Mouse (Mus musculus) frontal cortex, postnatal 10 days (tissue): ENCODE measurements at regions not wholly inside any gene's neighbourhood (a gene's known extent, or its start where the extent isn't known, plus 50 kb on each side); places are given as distances from the start of the nearest gene placed in this dataset.

Experiments
- DNase-seq, 2 experiments: peaks; one replicate each; pipeline ENCODE4 v3.0.0; 2022; ENCODE audit warnings: low spot score in 2 of 2, mixed read lengths in 1 of 2

DNA sequence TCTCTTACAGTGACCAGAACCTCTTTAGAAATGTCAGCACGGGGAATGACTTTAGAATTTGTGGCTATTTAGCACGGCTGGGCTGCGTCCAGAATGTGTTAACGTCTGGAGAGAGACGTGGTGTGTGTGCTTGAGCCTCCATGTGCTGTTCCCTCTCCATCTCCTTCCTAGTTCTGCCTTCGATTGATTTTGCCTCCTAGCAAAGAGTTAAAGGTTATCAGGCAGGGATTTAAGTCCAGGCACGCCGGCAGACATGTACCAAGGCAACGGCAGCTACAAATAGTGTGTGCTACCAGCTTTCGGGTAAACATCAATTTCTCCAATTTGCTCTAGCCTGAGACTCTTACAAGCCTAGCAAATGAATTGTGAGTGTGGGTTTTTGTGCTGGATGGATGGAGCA is 285.7 kb downstream of the Icos start:
- no peak for DNase-seq

DNA sequence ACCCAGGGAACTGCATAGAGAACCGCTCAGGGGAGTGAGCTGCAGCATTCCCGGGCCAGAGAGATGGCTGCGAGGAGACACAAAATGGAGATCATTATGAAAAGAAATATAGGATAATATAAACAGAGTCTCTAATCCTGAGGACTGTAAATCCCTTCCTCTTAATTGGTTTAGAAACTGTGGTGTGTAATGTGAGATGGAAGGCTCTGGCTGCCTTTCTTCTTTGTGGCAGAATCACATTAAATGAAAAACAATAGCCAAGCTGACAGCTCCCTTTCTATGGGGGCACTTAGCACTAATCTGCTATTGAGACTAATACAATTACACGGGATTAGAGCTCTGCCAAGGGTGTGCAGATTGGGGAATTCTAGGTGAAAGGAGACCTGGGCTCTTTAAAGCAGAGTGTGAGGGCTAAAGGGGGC is 288.0 kb downstream of the Icos start:
- DNase-seq: no peak

DNA sequence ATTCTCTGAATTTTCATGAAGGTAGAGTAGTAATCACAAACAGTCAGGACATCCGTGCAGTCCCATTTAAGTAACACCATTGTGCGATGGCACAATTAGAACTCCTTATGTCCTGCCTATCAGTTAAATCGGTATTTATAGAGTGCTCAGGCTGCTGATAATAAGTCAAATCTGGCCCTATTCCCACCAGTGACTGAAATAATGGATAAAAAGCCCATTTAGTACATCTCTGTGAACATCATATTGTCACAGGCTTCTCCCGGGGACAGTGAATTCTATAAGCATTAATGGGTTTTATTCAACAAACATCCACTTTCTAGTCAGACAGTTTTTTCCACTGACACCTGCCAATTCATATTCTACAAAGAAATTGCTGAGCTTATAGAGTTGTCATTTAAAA is 296.1 kb downstream of the Icos start:
- DNase-seq: no peak

DNA sequence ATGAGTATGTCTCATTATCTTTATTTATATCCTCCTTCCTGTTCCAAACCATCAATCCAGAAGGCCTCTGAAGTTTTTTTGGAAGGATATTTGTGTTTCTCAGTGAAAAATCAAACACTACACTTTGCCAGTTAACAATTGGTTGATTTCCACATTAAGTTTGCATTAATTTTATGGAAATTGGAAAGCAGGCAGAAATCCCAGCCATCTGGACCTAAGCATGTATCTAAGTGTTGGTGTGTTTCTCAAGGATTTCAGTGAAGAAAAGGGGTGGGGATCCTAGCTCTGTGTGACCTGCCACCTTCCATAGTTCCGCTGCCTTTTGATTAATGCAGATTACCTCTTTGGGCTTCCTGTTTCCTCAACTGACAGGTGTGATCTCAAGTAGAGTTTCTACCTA is 296.5 kb downstream of the Icos start:
- DNase-seq: no peak

DNA sequence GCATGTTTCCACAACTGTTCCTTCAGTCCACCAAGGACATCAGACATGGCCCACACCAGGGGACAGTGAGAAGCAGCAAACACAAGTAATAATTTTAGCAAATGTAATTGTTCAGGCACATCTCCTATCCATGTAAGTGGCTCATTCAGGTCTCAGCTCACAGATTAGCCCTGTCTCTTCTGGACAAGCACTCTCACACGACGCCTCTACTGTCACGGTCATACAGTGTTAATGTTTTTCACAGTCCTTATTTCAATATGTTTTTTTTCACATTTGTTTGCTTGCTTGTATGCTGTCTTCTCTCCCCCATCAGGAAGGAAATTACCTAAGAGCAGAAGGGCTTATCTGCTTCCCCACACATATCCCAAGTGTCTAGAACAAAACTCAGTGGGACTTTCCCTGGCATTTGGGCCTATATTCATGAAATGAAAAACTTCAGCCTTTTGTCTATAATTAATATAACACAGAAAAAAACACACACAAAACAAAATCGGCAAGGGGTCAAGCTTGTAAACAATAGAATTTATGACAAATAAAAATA is 299.5 kb downstream of the Icos start:
- DNase-seq: no peak

DNA sequence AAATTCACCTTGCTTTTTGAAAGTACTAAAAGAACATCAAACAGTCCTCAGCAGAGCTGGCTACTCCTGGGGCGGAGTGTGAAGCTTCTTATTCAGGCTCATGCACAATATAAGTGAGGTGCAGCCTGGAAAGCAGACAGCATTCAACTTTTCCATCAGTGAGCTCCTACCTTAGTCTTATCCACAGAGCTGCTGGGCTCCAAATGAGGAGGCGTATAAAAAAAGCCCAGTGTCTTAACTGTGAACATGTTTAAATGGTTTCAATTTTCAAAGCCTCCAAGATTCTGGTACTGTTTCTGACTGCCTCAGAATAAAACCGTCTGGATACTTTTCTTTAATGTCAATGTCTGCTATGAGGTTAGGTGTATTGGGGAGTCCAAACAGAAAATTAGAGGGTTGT is 310.5 kb downstream of the Icos start:
- no peak for DNase-seq

DNA sequence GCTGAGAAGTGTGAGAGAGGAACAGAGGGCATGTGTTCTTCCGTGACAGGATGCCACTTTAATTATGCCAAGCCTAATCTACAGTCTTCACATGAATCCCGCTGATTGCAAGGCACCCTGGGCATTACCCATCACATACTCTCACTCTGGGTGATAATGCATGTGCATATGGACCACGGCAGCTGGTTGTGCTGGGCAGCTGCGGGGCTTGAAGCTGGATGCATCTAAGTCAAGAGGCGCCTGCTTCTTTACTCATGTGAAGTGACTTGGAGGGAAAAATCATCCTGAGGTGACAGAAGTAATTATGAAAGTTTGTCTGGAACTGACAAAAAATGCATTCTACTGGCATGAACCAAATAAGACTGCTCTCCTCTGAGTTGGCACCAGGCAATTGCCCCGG is 311.2 kb downstream of the Icos start:
- DNase-seq: no peak

DNA sequence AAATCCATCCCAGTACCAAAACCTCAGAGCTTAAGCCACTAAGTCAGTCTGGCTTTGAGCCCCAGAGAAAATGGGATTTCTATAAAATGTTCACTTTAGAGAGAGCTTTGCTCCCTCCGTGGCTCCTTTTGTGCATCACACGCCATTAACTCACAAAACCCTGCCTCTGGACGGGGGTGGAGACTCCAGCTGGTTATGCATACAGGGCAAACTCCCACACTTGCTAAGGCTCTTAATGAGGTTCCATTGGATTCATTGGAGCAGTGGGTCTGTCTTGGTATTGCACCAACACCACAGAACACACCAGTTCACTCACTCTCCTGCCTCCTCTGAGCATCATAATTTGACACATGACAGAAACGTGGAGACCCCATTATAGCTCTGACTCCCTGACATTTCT is 311.8 kb downstream of the Icos start:
- DNase-seq: no peak

DNA sequence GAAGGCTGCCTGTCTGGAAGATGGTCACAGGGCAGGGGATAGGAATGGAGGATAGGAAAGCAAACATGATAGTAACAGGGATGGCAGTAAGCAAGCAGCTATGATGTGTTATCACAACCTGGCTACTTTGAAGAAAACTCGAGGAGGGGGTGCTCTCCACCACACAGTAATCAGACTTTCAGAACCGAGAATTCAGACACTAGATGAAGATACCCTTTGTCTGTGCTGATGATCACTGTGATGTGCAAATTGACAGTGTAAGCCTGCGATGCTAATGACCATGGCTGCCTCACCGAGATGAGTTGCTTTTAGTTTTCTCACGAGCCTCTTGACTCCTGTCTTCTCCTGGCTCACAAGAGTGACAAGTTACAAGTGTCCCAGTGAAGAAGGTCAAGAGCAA is 315.4 kb downstream of the Icos start:
- DNase-seq: no peak

DNA sequence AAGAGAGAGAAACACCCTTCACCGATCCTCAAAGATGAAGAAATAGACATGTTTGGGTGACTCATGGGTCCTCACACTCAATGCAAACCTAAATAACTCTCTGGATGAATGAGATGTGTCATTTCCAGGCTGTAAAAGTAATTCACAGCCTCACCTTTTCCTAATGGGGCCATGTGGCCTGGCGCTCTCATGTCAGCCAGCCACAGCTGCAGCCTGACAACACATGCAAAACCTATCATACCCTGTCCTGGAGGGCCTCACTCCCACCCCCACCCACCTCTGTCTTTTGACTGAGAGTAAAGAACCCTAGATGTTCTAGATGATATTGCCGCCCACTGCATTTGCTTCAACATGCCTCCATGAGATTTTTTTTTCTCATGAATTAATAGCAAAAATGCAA is 317.5 kb downstream of the Icos start:
- no peak for DNase-seq

DNA sequence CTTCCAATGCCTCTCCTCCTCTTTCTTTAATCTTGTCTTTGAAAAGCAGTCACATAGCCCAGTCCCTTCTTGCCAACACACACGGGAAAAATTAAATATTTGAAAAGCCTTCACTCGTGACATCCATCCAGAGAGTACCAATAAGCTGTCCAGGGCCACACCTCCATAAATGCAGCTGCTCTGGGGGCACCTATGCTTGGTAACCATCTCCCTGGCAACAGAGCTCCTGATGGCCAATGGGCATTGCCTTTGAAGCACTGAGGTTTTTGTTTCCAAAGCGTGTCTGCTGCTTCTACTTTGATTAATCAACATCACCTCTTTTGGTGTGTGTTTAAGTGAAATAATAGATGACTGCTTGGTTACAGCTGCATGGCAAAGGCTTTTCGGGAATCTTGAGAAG is 319.1 kb downstream of the Icos start:
- DNase-seq: no peak

DNA sequence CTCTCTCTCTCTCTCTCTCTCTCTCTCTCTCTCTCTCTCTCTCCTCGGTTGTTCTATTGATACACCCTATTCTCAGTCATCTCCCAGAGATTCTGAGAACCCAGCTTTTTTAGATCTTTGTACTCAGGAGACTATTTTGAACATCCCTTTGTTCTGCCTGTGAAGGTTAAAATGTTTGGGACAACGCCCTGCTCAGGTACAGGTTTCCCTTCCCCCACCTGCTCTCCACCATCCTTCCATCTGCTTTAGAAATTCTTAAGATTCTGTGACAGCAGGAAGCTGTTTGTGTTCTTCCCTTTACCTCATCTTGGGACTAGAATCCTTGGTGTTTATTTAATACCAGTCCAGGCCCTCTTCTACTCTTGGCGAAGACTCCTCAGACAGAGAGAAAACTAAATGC is 319.6 kb downstream of the Icos start:
- no peak for DNase-seq

DNA sequence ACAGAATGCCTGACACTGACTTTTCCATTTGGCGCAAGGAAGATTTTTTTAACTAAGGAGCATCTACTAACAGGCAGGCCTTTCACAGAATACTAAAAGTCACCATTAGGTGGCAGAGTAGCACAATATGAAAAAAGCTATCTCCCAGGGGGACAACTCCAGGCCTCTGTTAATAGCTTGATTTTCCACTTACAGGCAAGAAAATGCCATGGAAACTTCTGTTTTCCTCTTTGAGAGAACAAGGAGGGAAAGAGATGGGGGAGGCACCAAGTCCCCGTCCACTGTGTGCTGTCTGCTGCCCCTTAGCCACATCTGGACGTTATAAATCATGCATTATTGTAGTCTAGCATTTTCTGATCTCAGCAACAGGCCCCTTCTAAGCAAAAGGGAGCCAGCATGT is 320.3 kb downstream of the Icos start:
- DNase-seq: peak in 1 of 2 experiments; percentile 20

DNA sequence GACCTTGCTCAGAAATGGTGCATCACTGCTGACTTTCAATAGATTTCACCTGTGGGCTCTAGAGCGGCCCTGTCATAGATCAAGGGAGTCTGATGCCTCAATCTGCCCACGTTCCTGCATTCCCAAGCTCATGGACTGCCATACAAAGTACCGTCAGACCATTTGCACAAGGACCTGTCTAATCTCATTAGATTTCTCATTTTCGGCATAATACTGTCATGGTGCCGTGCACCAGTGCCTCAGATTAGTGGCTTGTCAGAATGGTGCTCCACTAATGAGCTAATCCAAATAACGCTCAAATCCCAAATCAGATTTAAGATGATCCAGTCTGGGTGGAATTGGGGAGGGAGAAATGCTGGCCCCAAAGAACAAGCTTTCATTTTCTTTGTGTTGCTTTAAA is 321.1 kb downstream of the Icos start:
- no peak for DNase-seq

DNA sequence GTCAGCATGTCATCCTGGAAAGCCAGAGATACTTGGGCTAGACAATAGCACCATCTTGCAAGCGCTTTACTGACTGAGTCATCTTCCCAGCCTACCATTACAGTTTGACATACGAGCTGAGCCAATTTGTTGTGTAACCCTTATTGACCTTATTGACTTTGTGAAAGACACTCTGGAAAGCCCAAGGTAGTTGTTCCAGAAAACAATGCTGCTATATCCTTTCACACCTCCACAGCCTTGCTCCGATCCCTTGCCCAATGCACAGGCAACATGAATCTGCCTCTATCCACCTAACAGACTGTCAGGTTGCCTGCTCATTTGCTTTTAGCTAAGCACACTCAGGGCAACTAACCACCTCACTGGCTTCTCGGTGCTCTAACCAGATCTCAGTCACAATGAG is 322.8 kb downstream of the Icos start:
- DNase-seq: no peak

DNA sequence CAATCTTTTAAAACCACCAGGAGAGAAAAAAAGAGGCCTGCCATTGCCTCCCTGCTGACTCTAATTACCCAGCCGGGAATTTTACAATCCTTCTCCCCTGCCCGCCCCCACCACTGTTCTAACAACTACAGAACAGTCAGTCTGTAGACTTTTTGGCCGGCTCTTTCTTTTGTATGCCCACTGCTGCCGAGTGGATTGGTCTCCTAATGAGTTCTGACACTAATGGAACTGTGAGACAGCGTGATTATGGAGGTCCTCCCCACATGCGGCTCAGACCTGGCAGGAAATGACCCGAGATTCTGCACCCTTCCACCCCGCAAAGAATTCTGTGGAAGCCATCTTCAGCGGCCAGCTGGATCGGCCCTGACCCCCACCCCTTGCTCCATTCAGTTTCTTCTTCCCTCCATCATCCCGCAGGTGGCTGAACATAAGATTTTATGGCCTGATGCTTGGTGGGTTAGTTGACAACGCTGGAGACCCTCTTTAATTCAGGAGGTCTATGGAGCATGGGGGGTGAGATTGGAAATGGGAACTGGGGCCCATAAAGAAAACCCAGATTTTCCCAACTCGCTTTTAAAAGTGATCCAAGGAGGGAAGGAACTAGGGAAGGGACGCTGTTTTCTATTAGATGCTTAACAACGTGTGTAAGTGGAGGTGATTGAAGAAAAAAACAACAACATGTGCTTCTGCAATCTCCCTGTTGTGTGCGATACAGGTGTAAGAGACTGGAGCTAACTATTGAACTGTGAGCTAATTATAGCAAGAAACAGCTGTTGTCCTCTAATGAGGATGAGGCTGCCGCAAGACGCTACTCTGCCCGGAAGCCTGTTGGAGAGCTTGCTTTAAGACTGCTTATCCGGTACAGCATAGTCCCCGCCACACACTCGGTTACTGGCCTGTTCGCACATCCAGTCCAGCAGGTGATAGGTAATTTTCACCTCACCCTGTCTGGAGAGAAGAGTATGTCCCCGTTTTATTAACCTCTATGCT is 323.6 kb downstream of the Icos start:
- DNase-seq: no peak

DNA sequence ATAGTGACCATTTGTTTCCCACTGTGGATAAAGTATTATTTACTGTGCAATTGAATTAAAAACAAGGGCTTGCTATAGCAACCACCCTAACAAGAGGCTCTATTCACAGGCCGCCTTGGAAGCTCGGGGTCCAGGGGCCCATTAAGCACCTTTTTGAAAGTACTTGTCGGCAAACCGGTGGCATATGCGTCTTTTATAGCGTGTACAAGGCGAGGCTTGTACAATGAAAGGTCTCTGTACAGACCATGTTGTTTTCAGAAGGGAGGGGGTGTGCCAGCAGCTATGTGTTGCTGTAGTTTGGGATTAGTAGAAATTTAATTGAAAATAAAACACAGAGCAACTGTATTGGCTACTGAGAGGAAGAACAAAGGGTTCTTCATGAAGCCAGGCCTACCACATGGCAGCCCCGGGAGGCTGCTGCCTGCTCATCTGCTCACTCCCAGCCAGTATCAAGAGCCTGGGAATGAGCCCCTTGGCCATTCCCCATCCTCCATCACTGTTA is 324.9 kb downstream of the Icos start:
- no peak for DNase-seq

DNA sequence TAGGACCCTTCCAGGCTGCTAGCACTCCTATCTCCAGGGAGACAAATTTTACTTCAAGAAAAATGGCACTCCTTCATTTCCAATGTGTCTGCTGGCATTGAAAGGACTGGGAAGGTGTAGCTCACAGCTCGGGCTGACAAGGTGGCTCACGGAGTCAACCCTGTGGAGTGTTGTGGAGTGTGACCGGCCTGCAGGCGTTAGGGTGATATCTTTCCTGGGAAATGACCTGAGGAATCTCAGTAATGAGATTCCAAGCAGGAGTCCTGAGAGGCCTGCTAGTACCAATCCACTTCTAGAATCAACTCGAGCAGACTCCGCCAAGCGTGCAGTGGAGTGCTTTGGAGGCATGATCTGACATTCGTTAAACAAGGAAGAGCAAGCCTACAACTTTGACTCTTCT is 328.6 kb downstream of the Icos start:
- DNase-seq: no peak

DNA sequence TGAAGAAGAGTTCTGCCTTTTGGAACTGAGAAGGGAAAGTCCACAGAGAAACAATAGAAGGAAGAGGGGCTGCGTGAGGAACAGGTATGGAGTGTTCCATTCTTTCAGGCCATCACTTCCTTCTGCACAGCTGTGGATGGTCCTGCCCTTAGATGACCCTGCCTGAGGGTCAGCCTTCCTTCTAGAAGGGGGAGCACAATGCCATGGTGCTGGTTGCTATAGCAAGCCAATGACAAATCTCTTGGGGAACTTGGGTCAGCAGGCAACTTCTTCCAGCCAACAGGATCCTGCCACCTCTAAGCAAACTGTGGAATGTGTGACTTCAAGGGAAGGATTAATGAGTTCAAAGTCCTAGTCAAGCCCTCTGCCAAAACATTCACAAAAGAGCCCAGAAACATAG is 329.1 kb upstream of the Pard3b start:
- no peak for DNase-seq

DNA sequence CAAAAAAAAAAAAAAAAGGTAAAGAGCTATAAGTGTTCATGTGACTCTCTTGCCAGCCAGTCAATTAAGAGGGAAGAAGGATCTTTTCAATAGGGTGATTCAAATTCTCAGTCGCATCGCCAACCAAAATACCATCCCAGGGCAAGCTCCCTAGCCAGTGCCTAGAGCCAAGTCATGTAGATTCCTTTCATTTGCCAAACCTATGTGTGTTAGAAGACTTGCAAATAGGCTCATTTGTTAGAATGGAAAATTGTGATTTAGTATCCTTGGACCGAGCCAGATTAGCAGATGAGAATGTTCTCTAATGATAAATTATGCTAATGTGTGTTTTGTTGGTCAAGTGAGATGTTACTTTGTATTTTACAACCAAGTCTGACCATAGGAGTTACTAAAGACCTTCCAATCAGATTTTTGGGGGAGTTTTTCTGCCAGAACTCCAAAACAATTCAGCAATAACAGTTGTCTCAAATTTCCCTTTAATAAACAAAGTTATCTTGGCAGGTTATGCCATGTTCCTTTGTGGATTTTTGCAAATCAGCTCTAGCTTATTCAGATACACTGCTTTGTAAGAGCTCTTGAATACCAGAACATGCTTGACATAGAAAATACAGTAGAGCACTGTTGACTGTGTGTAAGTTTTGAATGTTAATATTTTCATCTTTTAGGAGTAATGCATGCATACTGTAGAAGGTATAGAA is 328.4 kb upstream of the Pard3b start:
- DNase-seq: no peak

DNA sequence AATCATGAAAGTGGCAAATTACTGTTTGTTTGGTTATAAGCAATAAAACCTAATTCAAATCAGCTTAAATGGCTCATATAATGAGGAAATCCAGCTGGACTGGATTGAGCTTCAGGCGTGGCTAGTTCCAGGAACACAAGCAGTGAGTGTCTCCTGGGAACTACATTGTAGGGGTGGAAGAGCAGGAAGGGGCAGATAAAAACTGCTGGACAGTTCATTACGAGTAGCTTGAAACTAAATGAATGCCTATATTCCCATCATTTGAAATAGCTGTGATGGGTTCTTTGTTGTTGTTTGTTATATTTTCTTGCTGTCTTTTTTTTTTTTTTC is 327.9 kb upstream of the Pard3b start:
- no peak for DNase-seq

DNA sequence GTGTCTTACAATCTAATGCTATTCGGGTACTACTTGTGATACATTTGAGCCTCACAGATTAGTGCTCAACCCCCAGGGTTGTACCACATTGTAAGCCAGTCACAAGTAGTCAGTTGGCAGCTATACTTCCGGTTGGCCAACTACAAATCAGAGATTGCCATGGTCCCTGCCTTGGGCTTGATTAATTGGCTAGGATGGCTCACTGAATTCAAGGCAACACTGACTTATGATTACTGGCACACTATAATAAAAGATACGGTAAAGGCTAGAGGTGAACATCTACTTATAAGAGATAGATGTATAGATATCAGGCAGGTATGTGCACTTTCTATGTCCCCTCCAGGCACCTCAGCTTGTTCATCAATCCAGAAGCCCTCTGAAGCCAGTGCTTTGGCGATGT is 325.4 kb upstream of the Pard3b start:
- DNase-seq: no peak

DNA sequence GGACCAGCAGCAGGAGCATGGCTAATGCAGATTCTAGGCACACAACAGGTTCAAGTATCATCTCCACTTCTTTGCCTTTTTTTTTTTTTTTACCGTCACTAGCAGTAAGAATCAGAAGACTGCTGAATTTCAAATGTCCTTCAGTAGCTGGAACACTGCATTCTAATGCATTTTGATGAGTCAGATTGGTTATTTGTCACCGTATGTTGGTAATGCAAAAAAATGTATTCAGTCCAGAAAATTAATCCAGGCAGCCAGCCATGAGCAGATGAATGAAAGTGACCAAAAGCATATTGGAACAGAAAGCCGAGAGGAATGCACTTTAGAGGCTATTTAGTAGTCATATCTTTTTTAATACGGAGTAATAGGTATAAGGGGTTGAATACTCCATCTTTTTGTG is 322.4 kb upstream of the Pard3b start:
- no peak for DNase-seq
